Mouse (Mus musculus): ENCODE measurements around the gene Rilp. TPM values are rescaled to one million over a fixed set of nuclear protein-coding genes. Genes with fewer than 3 reads are reported as not detected.

The Rilp gene
- polyA plus RNA-seq, 1 experiment from 2014 or later: 0.44 TPM

DNA sequence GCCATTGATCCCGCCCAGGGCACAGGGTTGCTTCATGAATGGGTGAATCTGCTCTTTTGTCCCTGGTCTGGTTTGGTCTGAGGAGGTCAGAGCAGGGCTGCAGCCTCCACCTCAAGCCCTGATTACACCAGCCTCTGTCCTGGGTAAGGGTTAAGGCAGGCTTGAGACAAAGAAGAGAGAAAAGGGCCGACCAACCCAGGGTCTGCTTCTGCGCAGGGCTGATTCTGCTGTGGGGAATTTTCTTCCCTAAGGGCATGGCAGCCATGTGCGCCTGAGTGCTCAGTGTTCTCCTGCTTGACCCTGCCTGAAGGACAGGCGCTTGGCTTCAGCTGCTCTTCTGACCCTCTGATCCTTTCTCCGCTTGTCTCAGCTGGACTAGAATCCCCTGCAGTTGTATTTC, 47.2 kb downstream of the Rilp start:
- DNase-seq (ENCODE audit: low spot score): no peak
- H3K36me3 ChIP-seq: 0 out of 2 replicates have a peak, but pooled peaks cover 4% of the 10 kb centered on the region
- 86% methylated on average over 6 of the region's 6 CpGs for WGBS
- peaks cover 5% of the 10 kb centered on the region; the same call in 1 of the 2 replicates for H3K9me3 ChIP-seq (replicated peaks)
- peaks cover 14% of the 10 kb centered on the region for H3K4me1 ChIP-seq
- H3K4me3 ChIP-seq: no peak overlapping the region
- H3K27me3 ChIP-seq (ENCODE audit: low read depth, poor library complexity, severe bottlenecking): no peaks in the 10 kb centered on the region
- peak overlapping the region; percentile 46; the same call in 1 of the 2 replicates for H3K27ac ChIP-seq (replicated peaks)

DNA sequence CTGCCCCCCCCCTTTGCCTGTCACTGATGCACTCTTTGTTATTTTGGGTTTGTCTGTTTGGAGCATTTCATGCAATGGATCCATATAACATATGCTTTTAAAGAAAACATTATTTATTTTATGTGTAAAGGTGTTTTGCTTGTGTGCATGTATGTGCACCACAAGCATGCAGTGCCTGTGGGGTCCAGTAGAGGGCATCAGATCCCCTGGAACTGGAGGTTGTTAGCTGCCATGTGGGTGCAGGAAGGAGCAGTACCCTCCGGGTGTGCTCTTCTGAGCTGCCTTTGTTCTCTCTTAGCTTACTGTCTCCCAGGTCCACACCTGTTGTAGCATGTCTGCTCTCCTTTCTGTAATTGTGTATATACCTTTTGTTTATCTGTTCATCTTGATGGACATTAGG, 48.2 kb downstream of the Rilp start:
- Histone ChIP-seq H3K27me3 (ENCODE audit: low read depth, poor library complexity, severe bottlenecking) (no peaks in the 10 kb centered on the region), H3K4me1 (peaks cover 8% of the 10 kb centered on the region), H3K27ac (replicated peaks) (no peak overlapping the region), H3K4me3 (no peak overlapping the region), H3K36me3 (peaks cover 7% of the 10 kb centered on the region; the same call in 1 of the 2 replicates), H3K9me3 (replicated peaks) (peaks cover 5% of the 10 kb centered on the region; the same call in 1 of the 2 replicates)
- no peak for DNase-seq (ENCODE audit: low spot score)
- WGBS: 89% methylated on average over 1 of the region's 1 CpGs

DNA sequence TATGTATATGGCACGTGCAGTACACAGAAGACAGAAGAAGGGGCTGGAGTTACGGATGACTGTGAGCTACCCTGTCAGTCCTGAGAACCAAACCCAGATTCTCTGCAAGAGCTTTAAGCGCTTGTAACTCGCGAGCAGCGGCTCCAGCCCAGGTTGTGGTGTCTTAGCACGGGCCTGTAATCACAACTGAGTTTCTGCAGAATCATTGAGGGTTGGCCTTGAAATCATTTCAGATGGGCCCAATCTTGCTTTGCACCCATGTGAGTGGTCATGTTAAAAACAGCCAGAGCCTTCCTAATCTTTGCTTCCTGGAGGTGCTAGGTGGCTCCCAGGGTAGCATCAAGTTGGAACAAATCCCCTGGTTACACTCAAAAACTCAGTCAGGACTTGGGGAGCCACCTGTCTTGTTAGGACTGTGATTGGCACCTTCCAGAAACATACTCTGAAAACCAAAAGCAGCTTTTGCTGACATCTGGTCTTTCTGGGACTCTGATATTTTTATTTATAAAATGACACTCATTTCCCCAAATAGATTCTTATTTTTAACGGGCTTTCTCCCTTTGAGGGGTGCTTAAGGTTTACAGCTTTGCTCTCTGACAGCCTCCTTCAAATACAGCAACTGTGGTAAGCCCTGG, 50.1 kb downstream of the Rilp start:
- peaks cover 16% of the 10 kb centered on the region; the same call in 1 of the 2 replicates for H3K36me3 ChIP-seq
- H3K27ac ChIP-seq (replicated peaks): no peak overlapping the region
- no peaks in the 10 kb centered on the region for H3K27me3 ChIP-seq (ENCODE audit: low read depth, poor library complexity, severe bottlenecking)
- peaks cover 5% of the 10 kb centered on the region; the same call in 1 of the 2 replicates for H3K9me3 ChIP-seq (replicated peaks)
- 92% methylated on average over 8 of the region's 8 CpGs for WGBS
- DNase-seq (ENCODE audit: low spot score): no peak
- H3K4me3 ChIP-seq: no peak overlapping the region
- peaks cover 8% of the 10 kb centered on the region for H3K4me1 ChIP-seq

DNA sequence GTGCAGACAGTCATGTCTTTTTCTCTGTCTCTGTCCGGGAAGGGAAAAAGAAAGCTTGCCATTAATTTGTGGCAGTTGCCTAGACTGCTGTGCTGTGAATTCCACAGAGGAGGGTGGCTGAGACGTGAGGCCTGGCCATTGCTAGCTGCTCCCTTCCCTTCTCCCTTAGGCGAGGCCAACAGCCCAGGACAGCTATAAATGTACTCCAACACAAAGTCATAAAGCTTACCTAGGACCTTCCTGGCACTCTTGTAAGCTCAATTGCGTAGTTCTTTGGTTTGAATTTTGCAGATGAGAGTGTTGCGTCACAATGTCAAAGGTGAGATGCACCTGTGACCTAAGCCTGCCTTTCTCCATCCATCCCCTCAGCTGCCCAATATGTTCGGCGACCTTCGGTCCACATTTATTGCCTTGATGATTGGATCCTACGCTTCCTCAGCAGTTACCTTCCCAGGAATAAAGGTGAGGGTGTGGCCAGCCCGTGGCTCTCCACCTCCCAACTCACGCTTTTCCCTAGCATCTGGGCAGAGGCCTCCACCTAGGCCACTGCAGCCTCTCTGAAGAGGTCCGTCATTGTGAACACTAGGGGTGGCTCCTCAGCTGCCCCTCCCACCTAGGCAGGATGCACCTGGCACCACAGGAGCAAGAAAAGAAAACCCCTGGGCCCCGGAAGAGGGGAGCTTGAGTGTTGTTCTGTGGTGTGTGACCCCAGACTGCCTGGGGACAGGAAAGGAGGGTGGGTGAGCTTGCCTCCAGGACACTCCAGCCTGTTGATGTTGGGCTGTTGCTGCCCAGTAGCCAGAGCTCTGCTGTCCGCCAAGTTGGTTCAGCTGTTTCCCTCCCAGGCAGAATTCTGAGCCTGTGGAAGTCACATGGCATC, 50.9 kb downstream of the Rilp start:
- H3K9me3 ChIP-seq (replicated peaks): peaks cover 5% of the 10 kb centered on the region; the same call in 1 of the 2 replicates
- H3K27me3 ChIP-seq (ENCODE audit: low read depth, poor library complexity, severe bottlenecking): no peaks in the 10 kb centered on the region
- H3K36me3 ChIP-seq: peaks cover 16% of the 10 kb centered on the region; the same call in 1 of the 2 replicates
- peaks cover 8% of the 10 kb centered on the region for H3K4me1 ChIP-seq
- DNase-seq (ENCODE audit: low spot score): no peak
- no peak overlapping the region for H3K4me3 ChIP-seq
- 85% methylated on average over 14 of the region's 14 CpGs for WGBS
- no peak overlapping the region for H3K27ac ChIP-seq (replicated peaks)

DNA sequence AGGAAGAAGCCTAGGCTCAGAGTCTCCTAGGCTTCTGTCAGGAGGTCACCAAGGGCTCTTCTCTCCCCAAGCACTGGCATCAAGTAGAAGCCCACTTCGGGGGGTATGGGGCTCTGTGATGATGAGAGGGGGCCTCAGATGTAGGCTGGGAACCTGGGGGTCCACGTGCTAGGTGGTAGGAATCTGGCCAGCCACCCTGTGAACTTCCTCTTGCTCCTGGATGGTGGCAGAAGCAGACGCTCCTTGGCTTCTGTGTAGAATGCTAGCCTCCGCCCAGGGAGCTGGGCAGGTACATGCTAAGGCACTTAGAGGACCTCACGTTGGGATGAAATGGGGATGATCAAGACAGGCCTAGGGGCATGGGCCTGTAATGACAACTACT, 51.5 kb downstream of the Rilp start:
- WGBS: 81% methylated on average over 5 of the region's 5 CpGs
- DNase-seq (ENCODE audit: low spot score): no peak
- H3K36me3 ChIP-seq: peaks cover 16% of the 10 kb centered on the region; the same call in 1 of the 2 replicates
- H3K27me3 ChIP-seq (ENCODE audit: low read depth, poor library complexity, severe bottlenecking): no peaks in the 10 kb centered on the region
- H3K4me1 ChIP-seq: peaks cover 10% of the 10 kb centered on the region
- no peak overlapping the region for H3K27ac ChIP-seq (replicated peaks)
- peaks cover 5% of the 10 kb centered on the region; the same call in 1 of the 2 replicates for H3K9me3 ChIP-seq (replicated peaks)
- H3K4me3 ChIP-seq: no peak overlapping the region

MicroRNAs within 50 kb of the gene (microRNA counts, 519-probe panel; counts per million panel counts)
- 7,497 counts per million, percentile 78 among the panel's probes with 10 or more counts for microRNA mmu-miR-22

Small RNA genes within 50 kb of the gene (microRNA-seq; reads per million reads assigned to microRNA genes)
- gene Mir22: 2,708 reads per million, percentile 86 among the genes with 10 or more reads in this experiment
- not detected for gene Mir3971

Other genes starting within 250 kb of the Rilp start
- gene Rpa1, start 161.8 kb upstream of the Rilp start, polyA plus RNA-seq (2016; fragmentation: Nextera tagmentation; extraction: Ambion mirVana): 179 and 197 TPM in 2 replicates
- 17.5 and 19.5 TPM in 2 replicates for gene Smyd4, start 161.7 kb upstream of the Rilp start, polyA plus RNA-seq (2016; fragmentation: Nextera tagmentation; extraction: Ambion mirVana)
- 69.6 and 70.2 TPM in 2 replicates for gene Serpinf1, start 87.4 kb upstream of the Rilp start, polyA plus RNA-seq (2016; fragmentation: Nextera tagmentation; extraction: Ambion mirVana)
- gene Serpinf2, start 70.5 kb upstream of the Rilp start, polyA plus RNA-seq (2016; fragmentation: Nextera tagmentation; extraction: Ambion mirVana): not detected in 2 replicates
- gene Wdr81, start 55.4 kb upstream of the Rilp start, polyA plus RNA-seq (2016; fragmentation: Nextera tagmentation; extraction: Ambion mirVana): 5.7 and 7.5 TPM in 2 replicates
- gene Tlcd2, start 48.4 kb upstream of the Rilp start, polyA plus RNA-seq (2016; fragmentation: Nextera tagmentation; extraction: Ambion mirVana): 10.2 and 10.6 TPM in 2 replicates
- 67.3 and 72.2 TPM in 2 replicates for gene Prpf8, start 23.3 kb upstream of the Rilp start, polyA plus RNA-seq (2016; fragmentation: Nextera tagmentation; extraction: Ambion mirVana)
- 4.7 and 4.8 TPM in 2 replicates for gene Scarf1, start 3.4 kb downstream of the Rilp start, polyA plus RNA-seq (2016; fragmentation: Nextera tagmentation; extraction: Ambion mirVana)
- gene Slc43a2, start 21.6 kb downstream of the Rilp start, polyA plus RNA-seq (2016; fragmentation: Nextera tagmentation; extraction: Ambion mirVana): 6.5 and 8.2 TPM in 2 replicates
- 63.4 and 65.5 TPM in 2 replicates for gene Pitpna, start 78.0 kb downstream of the Rilp start, polyA plus RNA-seq (2016; fragmentation: Nextera tagmentation; extraction: Ambion mirVana)
- 19.6 and 23.8 TPM in 2 replicates for gene Inpp5k, start 120.9 kb downstream of the Rilp start, polyA plus RNA-seq (2016; fragmentation: Nextera tagmentation; extraction: Ambion mirVana)
- gene Myo1c, start 140.4 kb downstream of the Rilp start, polyA plus RNA-seq (2016; fragmentation: Nextera tagmentation; extraction: Ambion mirVana): 16.4 and 19.3 TPM in 2 replicates
- 127 and 133 TPM in 2 replicates for gene Crk, start 169.2 kb downstream of the Rilp start, polyA plus RNA-seq (2016; fragmentation: Nextera tagmentation; extraction: Ambion mirVana)
- gene Ywhae, start 222.8 kb downstream of the Rilp start, polyA plus RNA-seq (2016; fragmentation: Nextera tagmentation; extraction: Ambion mirVana): 1,400 and 1,401 TPM in 2 replicates

Measured in midbrain, embryonic 10.5 days (tissue).